Comparison of ENCODE assay signal across 8 mouse cellular contexts in the genomic region with DNA sequence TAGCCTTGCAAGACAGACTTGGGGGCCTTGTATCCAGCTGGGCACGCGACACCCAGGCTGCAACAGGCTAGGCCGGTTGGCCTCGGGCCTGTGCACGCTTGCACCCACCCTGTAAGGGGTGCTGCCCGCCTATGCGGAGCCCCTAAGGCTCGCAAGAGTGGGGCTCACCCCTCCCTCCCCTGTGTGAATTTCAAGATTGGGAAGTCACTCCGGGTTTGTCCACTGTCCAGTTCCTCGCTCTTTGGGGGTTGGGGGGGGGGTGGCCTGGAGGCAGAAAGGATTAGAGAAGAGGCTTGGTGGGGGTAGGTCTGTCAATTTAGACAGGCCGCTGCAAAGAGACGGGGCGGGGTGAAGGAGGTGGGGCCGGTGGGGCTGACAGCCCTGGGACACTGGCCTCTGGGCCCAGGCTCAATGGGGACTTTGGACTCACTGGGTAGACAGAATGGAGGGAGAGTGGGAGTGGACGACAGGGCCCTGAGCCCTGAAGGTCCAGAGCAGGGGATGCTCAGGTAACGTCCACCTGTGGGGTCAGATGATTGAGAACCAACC. TPM values are rescaled to one million over a fixed set of nuclear protein-coding genes. Genes with fewer than 3 reads are reported as not detected.
DNase-seq lines count a peak whose midpoint lies in the region; ATAC-seq and TF ChIP-seq lines count a peak whose summit lies in the region.

No protein-coding gene starts in this region.

- no peaks in the 10 kb centered on the region for H3K27me3 ChIP-seq in heart, embryonic 16.5 days (ENCODE audit: control insufficient read depth, insufficient read depth, low read length)
- H3K27me3 ChIP-seq in limb, embryonic 10.5 days (ENCODE audit: low read depth, poor library complexity, severe bottlenecking), result no peaks in the 10 kb centered on the region
- H3K27me3 ChIP-seq in midbrain, postnatal 0 days (ENCODE audit: insufficient read depth, low read length), result 0 out of 2 replicates have a peak, but pooled peaks cover 13% of the 10 kb centered on the region

- H3K9ac ChIP-seq in heart, embryonic 16.5 days (ENCODE audit: low read length), result peak overlapping the region; percentile 98
- peak overlapping the region; percentile 67 for H3K9ac ChIP-seq in midbrain, postnatal 0 days (replicated peaks; ENCODE audit: low read length, poor library complexity, severe bottlenecking)

- 3% methylated on average over 16 of the region's 16 CpGs for WGBS in heart, embryonic 16.5 days
- 4% methylated on average over 16 of the region's 16 CpGs for WGBS in limb, embryonic 10.5 days
- 1% methylated on average over 15 of the region's 16 CpGs for WGBS in midbrain, postnatal 0 days

- peaks cover 29% of the 10 kb centered on the region for H3K4me1 ChIP-seq in heart, embryonic 16.5 days (ENCODE audit: control insufficient read depth, insufficient read depth, low read length)
- H3K4me1 ChIP-seq in limb, embryonic 10.5 days, result peaks cover 56% of the 10 kb centered on the region
- H3K4me1 ChIP-seq in midbrain, postnatal 0 days (ENCODE audit: insufficient read depth, low read length), result peaks cover 6% of the 10 kb centered on the region

- ATAC-seq in heart, embryonic 16.5 days (replicated peaks; ENCODE audit: extremely low read depth, insufficient read depth, low FRiP score), result no peak
- ATAC-seq in midbrain, postnatal 0 days (ENCODE audit: low FRiP score), result 0 out of 2 replicates have a peak, but pooled peaks have one; percentile 14

- peak overlapping the region; percentile 85 for H3K4me2 ChIP-seq in heart, embryonic 16.5 days (ENCODE audit: low read depth, low read length)
- peak overlapping the region; percentile 97 for H3K4me2 ChIP-seq in midbrain, postnatal 0 days (ENCODE audit: low read depth, low read length, poor library complexity, severe bottlenecking)

- DNase-seq in adrenal gland, postnatal 14 days, result peak; percentile 63
- no peak for DNase-seq in adrenal gland, adult 8-10 months
- DNase-seq in adrenal gland, postnatal 25 days, result peak; percentile 36
- no peak for DNase-seq in limb, embryonic 10.5 days (ENCODE audit: low spot score)
- DNase-seq in midbrain, postnatal 0 days (ENCODE audit: low spot score), result no peak
- no peak for DNase-seq in gastrocnemius, adult 18-20 months (ENCODE audit: low spot score)
- DNase-seq in T-cell, adult 2 months (ENCODE audit: low spot score), result no peak

- no peak for TF ChIP-seq CTCF in midbrain, postnatal 0 days (IDR thresholded peaks at IDR 0.05)

- H3K36me3 ChIP-seq in heart, embryonic 16.5 days (ENCODE audit: control insufficient read depth, insufficient read depth), result peaks cover 16% of the 10 kb centered on the region
- H3K36me3 ChIP-seq in limb, embryonic 10.5 days, result peaks cover 30% of the 10 kb centered on the region
- H3K36me3 ChIP-seq in midbrain, postnatal 0 days (ENCODE audit: insufficient read depth, low read length), result no peaks in the 10 kb centered on the region

- peak overlapping the region; percentile 82 for H3K4me3 ChIP-seq in heart, embryonic 16.5 days (ENCODE audit: low read length)
- peak overlapping the region; percentile 96 for H3K4me3 ChIP-seq in limb, embryonic 10.5 days
- H3K4me3 ChIP-seq in midbrain, postnatal 0 days (ENCODE audit: low read depth, low read length), result peak overlapping the region; percentile 86

- H3K27ac ChIP-seq in heart, embryonic 16.5 days (ENCODE audit: low read length), result peak overlapping the region; percentile 98
- H3K27ac ChIP-seq in limb, embryonic 10.5 days, result peak overlapping the region; percentile 99
- 0 out of 2 replicates have a peak overlapping the region, but pooled peaks have one; percentile 76 for H3K27ac ChIP-seq in midbrain, postnatal 0 days (ENCODE audit: low read depth, low read length)

- H3K9me3 ChIP-seq in heart, embryonic 16.5 days (replicated peaks; ENCODE audit: control insufficient read depth, low read length), result no peaks in the 10 kb centered on the region
- no peaks in the 10 kb centered on the region for H3K9me3 ChIP-seq in limb, embryonic 10.5 days (replicated peaks)
- no peaks in the 10 kb centered on the region for H3K9me3 ChIP-seq in midbrain, postnatal 0 days (ENCODE audit: low read length)

RNA-seq across cellular contexts. Expression of a gene that starts 1.2 kb away (rescaled TPM):
- total RNA-seq in adrenal gland, postnatal 14 days (2021), result 128 and 130 TPM in 2 replicates
- total RNA-seq in adrenal gland, adult 8-10 months (2022), result 100 to 1,000 TPM; 141 to 175 (median 160) TPM
- total RNA-seq in adrenal gland, postnatal 25 days (2021), result 168 and 179 TPM in 2 replicates
- polyA plus RNA-seq in heart, embryonic 16.5 days (2015; fragmentation: Nextera tagmentation; extraction: Ambion mirVana), result 64.6 and 66.7 TPM in 2 replicates
- polyA plus RNA-seq in limb, embryonic 10.5 days (2016; fragmentation: Nextera tagmentation; extraction: Ambion mirVana), result 50.5 and 61.4 TPM in 2 replicates
- 23.9 and 29.3 TPM in 2 replicates for total RNA-seq in midbrain, postnatal 0 days (2014; rRNA removed)
- 11.7 and 12.1 TPM in 2 replicates for polyA plus RNA-seq in midbrain, postnatal 0 days (2015; fragmentation: Nextera tagmentation; extraction: Ambion mirVana)
- total RNA-seq in gastrocnemius, adult 18-20 months (2021), result 100 to 1,000 TPM; 107 TPM

RNA-seq across cellular contexts. Expression of a gene that starts 16.7 kb away (rescaled TPM):
- total RNA-seq in adrenal gland, postnatal 14 days (2021), result 2.4 and 3.0 TPM in 2 replicates
- 1 to 10 TPM in 3 of 4 experiments, under 1 TPM in 1; 0.96 to 4.1 (median 2.6) TPM for total RNA-seq in adrenal gland, adult 8-10 months (2022)
- total RNA-seq in adrenal gland, postnatal 25 days (2021), result 1.6 TPM in 2 replicates
- polyA plus RNA-seq in heart, embryonic 16.5 days (2015; fragmentation: Nextera tagmentation; extraction: Ambion mirVana), result 0.37 and 1.7 TPM in 2 replicates
- polyA plus RNA-seq in limb, embryonic 10.5 days (2016; fragmentation: Nextera tagmentation; extraction: Ambion mirVana), result 0.23 and 0.31 TPM in 2 replicates
- total RNA-seq in midbrain, postnatal 0 days (2014; rRNA removed), result 0.38 and 0.80 TPM in 2 replicates
- polyA plus RNA-seq in midbrain, postnatal 0 days (2015; fragmentation: Nextera tagmentation; extraction: Ambion mirVana), result 0.31 and 0.43 TPM in 2 replicates
- under 1 TPM in 1 of 2 experiments, not detected in 1; 0.11 TPM for total RNA-seq in gastrocnemius, adult 18-20 months (2021)

RNA-seq across cellular contexts. Expression of a gene that starts 17.5 kb away (rescaled TPM):
- total RNA-seq in adrenal gland, postnatal 14 days (2021), result 5.3 and 6.9 TPM in 2 replicates
- 10 to 100 TPM; 12.9 to 29.1 (median 19.7) TPM for total RNA-seq in adrenal gland, adult 8-10 months (2022)
- 5.8 and 11.4 TPM in 2 replicates for total RNA-seq in adrenal gland, postnatal 25 days (2021)
- polyA plus RNA-seq in heart, embryonic 16.5 days (2015; fragmentation: Nextera tagmentation; extraction: Ambion mirVana), result 3.4 and 4.3 TPM in 2 replicates
- polyA plus RNA-seq in limb, embryonic 10.5 days (2016; fragmentation: Nextera tagmentation; extraction: Ambion mirVana), result 0.69 and 1.2 TPM in 2 replicates
- total RNA-seq in midbrain, postnatal 0 days (2014; rRNA removed), result 7.8 and 12.6 TPM in 2 replicates
- polyA plus RNA-seq in midbrain, postnatal 0 days (2015; fragmentation: Nextera tagmentation; extraction: Ambion mirVana), result 1.3 and 1.7 TPM in 2 replicates
- total RNA-seq in gastrocnemius, adult 18-20 months (2021), result 1 to 10 TPM; 3.6 to 8.1 TPM

RNA-seq across cellular contexts. Expression of a gene that starts 30.6 kb away (rescaled TPM):
- total RNA-seq in adrenal gland, postnatal 14 days (2021), result 0.15 and 0.45 TPM in 2 replicates
- total RNA-seq in adrenal gland, adult 8-10 months (2022), result 1 to 10 TPM in 2 of 4 experiments, under 1 TPM in 2; 0.21 to 1.4 (median 0.81) TPM
- 0.67 TPM in 2 replicates for total RNA-seq in adrenal gland, postnatal 25 days (2021)
- 0.62 and 1.1 TPM in 2 replicates for polyA plus RNA-seq in heart, embryonic 16.5 days (2015; fragmentation: Nextera tagmentation; extraction: Ambion mirVana)
- polyA plus RNA-seq in limb, embryonic 10.5 days (2016; fragmentation: Nextera tagmentation; extraction: Ambion mirVana), result 0.29 and 0.38 TPM in 2 replicates
- 2.7 and 4.0 TPM in 2 replicates for total RNA-seq in midbrain, postnatal 0 days (2014; rRNA removed)
- 1.6 and 2.4 TPM in 2 replicates for polyA plus RNA-seq in midbrain, postnatal 0 days (2015; fragmentation: Nextera tagmentation; extraction: Ambion mirVana)
- total RNA-seq in gastrocnemius, adult 18-20 months (2021), result under 1 TPM in 1 of 2 experiments, not detected in 1; 0.11 TPM

Comparison
In these comparisons a context has a peak if more than half of its experiments do, and no peak if none do; other contexts are left out.
1. DNase-seq: peak in adrenal gland, postnatal 14 days (single experiment) and adrenal gland, postnatal 25 days (single experiment); none in adrenal gland, adult 8-10 months (single experiment), limb, embryonic 10.5 days (single experiment), midbrain, postnatal 0 days (single experiment), gastrocnemius, adult 18-20 months (single experiment) and T-cell, adult 2 months (single experiment).
2. Peak in every context shown above with its lines, with median percentiles within 50 percentile points of each other: H3K27ac ChIP-seq and H3K4me3 ChIP-seq.